16 mouse cellular contexts compared by ENCODE assay signal in genomic region chr11:87720839-87721238, GRCm38 (mm10). TPM values are rescaled to one million over a fixed set of nuclear protein-coding genes. Genes with fewer than 3 reads are reported as not detected.
A peak's percentile ranks its signal among the peaks of the same experiment; 100 is the strongest.
DNase-seq lines count a peak whose midpoint lies in the region; ATAC-seq and TF ChIP-seq lines count a peak whose summit lies in the region.
"Had no signal": no experiment of that assay in that cellular context is flagged by ENCODE, and none has a peak within 500 bp of the region (broad histone marks: within the 10 kb centered on the region; RNA-seq: fewer than 3 reads in every experiment).

No protein-coding gene starts in this region.

- DNase-seq in lung, postnatal 36 days: peak; percentile 39
- DNase-seq in lung, postnatal 14 days: no peak
- peak; percentile 89 for DNase-seq in thymus, postnatal 14 days
- DNase-seq in gastrocnemius, postnatal 4 days (ENCODE audit: low spot score in 2 of 2): no peak
- no peak for DNase-seq in gastrocnemius, postnatal 10 days
- no peak for DNase-seq in layer of hippocampus, adult 2 months (ENCODE audit: low spot score in 2 of 2)
- DNase-seq: cerebellum, adult 8-10 months; heart, adult 18-20 months; heart, postnatal 4 days; kidney, postnatal 14 days had no signal

- H3K36me3 ChIP-seq in E14TG2a.4 (ENCODE audit: insufficient read depth, low read length): no peaks in the 10 kb centered on the region
- H3K36me3 ChIP-seq: limb, embryonic 12.5 days; neural tube, embryonic 15.5 days had no signal

- TF ChIP-seq CTCF in E14TG2a.4 (conservative IDR thresholded peaks at IDR 0.05; ENCODE audit: low read length): no peak
- TF ChIP-seq CTCF in layer of hippocampus, adult 2 months (conservative IDR thresholded peaks at IDR 0.05): no peak

- H3K9me3 ChIP-seq in E14TG2a.4 (ENCODE audit: low read length): no peaks in the 10 kb centered on the region
- H3K9me3 ChIP-seq: limb, embryonic 12.5 days; neural tube, embryonic 15.5 days had no signal

- H3K27me3 ChIP-seq in E14TG2a.4 (ENCODE audit: insufficient read depth, low read length): peaks cover 49% of the 10 kb centered on the region
- H3K27me3 ChIP-seq: limb, embryonic 12.5 days; neural tube, embryonic 15.5 days had no signal

- peak overlapping the region; percentile 54 for H3K4me3 ChIP-seq in E14TG2a.4 (replicated peaks; ENCODE audit: low read length)
- H3K4me3 ChIP-seq in layer of hippocampus, adult 2 months: no peak overlapping the region
- H3K4me3 ChIP-seq: limb, embryonic 12.5 days; neural tube, embryonic 15.5 days had no signal

- peaks cover 23% of the 10 kb centered on the region for H3K4me1 ChIP-seq in E14TG2a.4 (replicated peaks; ENCODE audit: low read depth, low read length)

- no peak overlapping the region for H3K27ac ChIP-seq in layer of hippocampus, adult 2 months
- H3K27ac ChIP-seq: limb, embryonic 12.5 days; neural tube, embryonic 15.5 days had no signal

- ATAC-seq in neutrophil, adult 5-6 weeks (ENCODE audit: extremely low read depth, insufficient number of reproducible peaks, low FRiP score, poor library complexity, severe bottlenecking): 0 out of 2 replicates have a peak, but pooled peaks have one; percentile 41
- ATAC-seq: intestine, embryonic 16.5 days; lung, postnatal 0 days had no signal

RNA-seq across cellular contexts. Expression of gene Supt4a, which starts 16.5 kb away (rescaled TPM):
- 181 and 183 TPM in 2 replicates for total RNA-seq in neutrophil, adult 5-6 weeks (2017)
- total RNA-seq in gastrocnemius, postnatal 4 days (2021): 10 to 100 TPM; 52.1 to 55.5 TPM
- 10 to 100 TPM; 38.6 to 42.6 TPM for total RNA-seq in gastrocnemius, postnatal 10 days (2021)
- total RNA-seq in layer of hippocampus, adult 2 months (2021): 10 to 100 TPM; 72.1 to 72.8 TPM

RNA-seq across cellular contexts. Expression of gene Tspoap1, which starts 39.5 kb away (rescaled TPM):
- total RNA-seq in neutrophil, adult 5-6 weeks (2017): 21.4 and 22.2 TPM in 2 replicates
- total RNA-seq in gastrocnemius, postnatal 4 days (2021): under 1 TPM; 0.18 to 0.39 TPM
- under 1 TPM; 0.27 to 0.38 TPM for total RNA-seq in gastrocnemius, postnatal 10 days (2021)
- total RNA-seq in layer of hippocampus, adult 2 months (2021): 100 to 1,000 TPM; 155 to 175 TPM

RNA-seq across cellular contexts. Expression of gene Rnf43, which starts 58.3 kb away (rescaled TPM):
- total RNA-seq in neutrophil, adult 5-6 weeks (2017): 1.5 and 1.6 TPM in 2 replicates
- total RNA-seq in gastrocnemius, postnatal 4 days (2021): under 1 TPM; 0.17 to 0.29 TPM
- under 1 TPM; 0.07 to 0.16 TPM for total RNA-seq in gastrocnemius, postnatal 10 days (2021)
- total RNA-seq in layer of hippocampus, adult 2 months (2021): 1 to 10 TPM; 3.1 to 3.9 TPM

Comparison
In these comparisons a context has a peak if more than half of its experiments do, and no peak if none do; other contexts are left out.
1. DNase-seq: peak in lung, postnatal 36 days (single experiment) and thymus, postnatal 14 days (single experiment); none in lung, postnatal 14 days (single experiment), gastrocnemius, postnatal 4 days (0 of 2), gastrocnemius, postnatal 10 days (single experiment) and layer of hippocampus, adult 2 months (0 of 2).
2. RNA of gene Tspoap1, which starts 39.5 kb away (total RNA-seq): 155 to 175 TPM in layer of hippocampus, adult 2 months and 21.4 to 22.2 TPM in neutrophil, adult 5-6 weeks; 0.18 to 0.39 TPM in gastrocnemius, postnatal 4 days and 0.27 to 0.38 TPM in gastrocnemius, postnatal 10 days; every median in the first group is over 10 times any median in the second.